ENCODE assay signal across 8 mouse cellular contexts in the genomic region with DNA sequence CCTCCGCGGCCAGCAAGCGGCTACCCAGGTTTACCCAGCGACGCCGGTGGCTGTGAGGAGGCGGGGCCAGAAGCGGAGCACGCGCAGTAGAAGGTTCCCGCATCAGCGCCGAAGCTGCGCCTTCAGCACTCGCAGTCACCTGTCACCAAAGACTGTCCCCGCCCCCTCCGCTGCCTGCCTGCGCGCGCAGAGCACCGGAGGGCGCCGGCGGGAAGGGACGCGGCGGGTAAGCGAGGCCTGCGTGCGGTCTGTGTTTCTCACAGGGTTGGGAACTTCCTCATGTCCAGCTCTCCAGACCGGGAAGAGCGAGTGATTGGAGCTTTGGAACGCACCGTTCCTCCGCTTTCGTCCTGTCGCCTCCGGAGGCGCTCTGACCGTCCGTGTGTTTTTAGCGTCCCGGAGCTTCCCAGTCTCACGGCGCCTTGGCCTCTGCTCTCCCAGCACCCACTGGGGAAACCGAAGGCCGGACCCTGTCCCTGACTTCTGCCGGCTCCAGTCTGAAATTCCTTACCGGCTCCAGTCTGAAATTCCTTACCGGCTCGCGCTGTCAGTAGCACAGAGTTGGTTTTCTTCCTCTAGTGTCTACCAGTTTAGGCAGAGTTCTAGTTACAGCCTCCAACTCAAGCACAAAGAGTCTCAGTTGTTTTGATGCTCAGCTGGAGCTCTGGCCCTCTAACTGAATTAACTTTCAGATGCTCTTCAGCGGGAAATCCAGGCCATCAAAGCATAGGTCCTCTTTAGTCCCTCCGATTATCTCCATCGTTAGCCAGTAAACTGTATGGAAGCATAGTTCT. TPM values are rescaled to one million over a fixed set of nuclear protein-coding genes. Genes with fewer than 3 reads are reported as not detected.
DNase-seq lines count a peak whose midpoint lies in the region; ATAC-seq and TF ChIP-seq lines count a peak whose summit lies in the region.

TSS of gene Ipp (plus strand) at position 125 of the 794 bp plus-strand sequence.

- H3K79me2 ChIP-seq in CH12.LX (replicated peaks; ENCODE audit: control insufficient read depth, extremely low read depth, insufficient read depth, poor library complexity, severe bottlenecking), result peaks cover 8% of the 10 kb centered on the region

- no peak for TF ChIP-seq CTCF in CH12.LX (conservative IDR thresholded peaks at IDR 0.05 in 1 of 2, IDR thresholded peaks at IDR 0.05 in 1 of 2; ENCODE audit: low read depth in 2 of 2, low read length in 2 of 2)

- ATAC-seq in forebrain, embryonic 11.5 days (replicated peaks; ENCODE audit: low FRiP score), result peak; percentile 98
- ATAC-seq in heart, embryonic 16.5 days (replicated peaks; ENCODE audit: extremely low read depth, insufficient read depth, low FRiP score), result peak; percentile 98
- peak; percentile 97 for ATAC-seq in liver, embryonic 15.5 days (ENCODE audit: insufficient read depth)
- ATAC-seq in neural tube, embryonic 12.5 days (ENCODE audit: low FRiP score, low read depth), result peak; percentile 97

- H3K4me1 ChIP-seq in CH12.LX (ENCODE audit: control insufficient read depth in 1 of 2, insufficient read depth in 2 of 2), result peaks cover 3 to 22% of the 10 kb centered on the region in 2 experiments; a peak in 3 of 4 replicates
- H3K4me1 ChIP-seq in forebrain, embryonic 11.5 days (replicated peaks; ENCODE audit: control insufficient read depth, insufficient read depth, low read length), result no peaks in the 10 kb centered on the region
- H3K4me1 ChIP-seq in heart, embryonic 16.5 days (ENCODE audit: control insufficient read depth, insufficient read depth, low read length), result peaks cover 10% of the 10 kb centered on the region
- H3K4me1 ChIP-seq in liver, embryonic 15.5 days (replicated peaks), result peaks cover 26% of the 10 kb centered on the region
- H3K4me1 ChIP-seq in neural tube, embryonic 12.5 days, result peaks cover 7% of the 10 kb centered on the region

- no peak for TF ChIP-seq RAD21 in CH12.LX (IDR thresholded peaks at IDR 0.05; ENCODE audit: low read depth, low read length)

- dilution Hi-C loops in CH12.LX (cut with MboI; ENCODE audit: extremely low pct_ligation_motif_present, extremely low pct_unique_long_range_greater_than_20kb, low sequenced_read_pairs), result no loop called here

- peaks cover 7 to 16% of the 10 kb centered on the region in 2 experiments for H3K36me3 ChIP-seq in CH12.LX (replicated peaks in 1 of 2; ENCODE audit: control insufficient read depth in 1 of 2, insufficient read depth in 1 of 2, low read length in 1 of 2)
- no peaks in the 10 kb centered on the region; the same call in 1 of the 2 replicates for H3K36me3 ChIP-seq in forebrain, embryonic 11.5 days (ENCODE audit: control insufficient read depth, insufficient read depth, low read length)
- H3K36me3 ChIP-seq in heart, embryonic 16.5 days (ENCODE audit: control insufficient read depth, insufficient read depth), result peaks cover 3% of the 10 kb centered on the region; the same call in 1 of the 2 replicates
- H3K36me3 ChIP-seq in liver, embryonic 15.5 days (replicated peaks), result peaks cover 9% of the 10 kb centered on the region; the same call in 1 of the 2 replicates
- H3K36me3 ChIP-seq in neural tube, embryonic 12.5 days, result no peaks in the 10 kb centered on the region

- in situ Hi-C loops in CH12.LX (cut with MboI; ENCODE audit: low pct_ligation_motif_present, low pct_unique_long_range_greater_than_20kb, low sequenced_read_pairs), result no loop called here

- H3K4me3 ChIP-seq in CH12.LX (replicated peaks in 1 of 3; ENCODE audit: low read depth in 2 of 3, low read length in 2 of 3, poor library complexity in 1 of 3), result peak within 1 kb of the TSS; percentile 69 to 76 (median 73)
- H3K4me3 ChIP-seq in forebrain, embryonic 11.5 days (ENCODE audit: low read depth, low read length), result peak within 1 kb of the TSS; percentile 55
- peak within 1 kb of the TSS; percentile 67 for H3K4me3 ChIP-seq in heart, embryonic 16.5 days (ENCODE audit: low read length)
- H3K4me3 ChIP-seq in liver, embryonic 15.5 days (replicated peaks), result peak within 1 kb of the TSS; percentile 65
- H3K4me3 ChIP-seq in neural tube, embryonic 12.5 days, result peak within 1 kb of the TSS; percentile 58

- peak within 1 kb of the TSS; percentile 45; the same call in 1 of the 2 replicates for H3K27ac ChIP-seq in CH12.LX (ENCODE audit: insufficient read depth, low read depth)
- peak within 1 kb of the TSS; percentile 83 for H3K27ac ChIP-seq in forebrain, embryonic 11.5 days (ENCODE audit: low read depth, low read length)
- peak within 1 kb of the TSS; percentile 93 for H3K27ac ChIP-seq in heart, embryonic 16.5 days (ENCODE audit: low read length)
- H3K27ac ChIP-seq in liver, embryonic 15.5 days (replicated peaks), result peak within 1 kb of the TSS; percentile 77
- H3K27ac ChIP-seq in neural tube, embryonic 12.5 days, result peak within 1 kb of the TSS; percentile 72

- peak within 1 kb of the TSS; percentile 70 for H3K9ac ChIP-seq in CH12.LX (ENCODE audit: insufficient read depth, low read depth)
- H3K9ac ChIP-seq in forebrain, embryonic 11.5 days (ENCODE audit: low read length), result peak within 1 kb of the TSS; percentile 75
- H3K9ac ChIP-seq in heart, embryonic 16.5 days (ENCODE audit: low read length), result peak within 1 kb of the TSS; percentile 85
- peak within 1 kb of the TSS; percentile 69 for H3K9ac ChIP-seq in liver, embryonic 15.5 days
- H3K9ac ChIP-seq in neural tube, embryonic 12.5 days, result peak within 1 kb of the TSS; percentile 75

- TF ChIP-seq EP300 in CH12.LX (IDR thresholded peaks at IDR 0.05; ENCODE audit: low read length), result no peak

- H3K9me3 ChIP-seq in CH12.LX (replicated peaks; ENCODE audit: low read length), result no peaks in the 10 kb centered on the region
- no peaks in the 10 kb centered on the region for H3K9me3 ChIP-seq in forebrain, embryonic 11.5 days (ENCODE audit: control insufficient read depth, low read length)
- no peaks in the 10 kb centered on the region for H3K9me3 ChIP-seq in heart, embryonic 16.5 days (replicated peaks; ENCODE audit: control insufficient read depth, low read length)
- H3K9me3 ChIP-seq in liver, embryonic 15.5 days (replicated peaks), result no peaks in the 10 kb centered on the region
- no peaks in the 10 kb centered on the region for H3K9me3 ChIP-seq in neural tube, embryonic 12.5 days

- peak; percentile 95 for DNase-seq in CH12.LX (ENCODE audit: extremely low read depth)
- peak; percentile 92 for DNase-seq in c-Kit-positive CD71-positive TER-119-negative erythroid progenitor cells, embryonic 14.5 days (ENCODE audit: low read depth)
- DNase-seq in forebrain, embryonic 11.5 days (ENCODE audit: low spot score), result peak; percentile 97
- DNase-seq in kidney, postnatal 36 days, result peak; percentile 97 to 99
- peak; percentile 88 for DNase-seq in telencephalon, adult 2 months (ENCODE audit: low read depth, low spot score)

- peak; percentile 98 for TF ChIP-seq POLR2A in CH12.LX (IDR thresholded peaks at IDR 0.05; ENCODE audit: low read depth, low read length)

- no peaks in the 10 kb centered on the region for H3K27me3 ChIP-seq in CH12.LX (replicated peaks)
- no peaks in the 10 kb centered on the region for H3K27me3 ChIP-seq in forebrain, embryonic 11.5 days (ENCODE audit: control insufficient read depth, insufficient read depth, low read length)
- H3K27me3 ChIP-seq in heart, embryonic 16.5 days (ENCODE audit: control insufficient read depth, insufficient read depth, low read length), result no peaks in the 10 kb centered on the region
- no peaks in the 10 kb centered on the region for H3K27me3 ChIP-seq in liver, embryonic 15.5 days
- no peaks in the 10 kb centered on the region for H3K27me3 ChIP-seq in neural tube, embryonic 12.5 days (replicated peaks)

- under 1% methylated on average over 54 of the region's 55 CpGs for WGBS in forebrain, embryonic 11.5 days
- WGBS in heart, embryonic 16.5 days, result under 1% methylated on average over 55 of the region's 55 CpGs
- WGBS in liver, embryonic 15.5 days (ENCODE audit: insufficient replicate concordance), result under 1% methylated on average over 55 of the region's 55 CpGs
- 1% methylated on average over 55 of the region's 55 CpGs for WGBS in neural tube, embryonic 12.5 days

- peak within 1 kb of the TSS; percentile 91 for H3K4me2 ChIP-seq in CH12.LX (ENCODE audit: insufficient read depth, low read depth, poor library complexity, severe bottlenecking)
- peak within 1 kb of the TSS; percentile 70 for H3K4me2 ChIP-seq in forebrain, embryonic 11.5 days (ENCODE audit: low read depth, low read length, severe bottlenecking)
- peak within 1 kb of the TSS; percentile 79 for H3K4me2 ChIP-seq in heart, embryonic 16.5 days (ENCODE audit: low read depth, low read length)
- H3K4me2 ChIP-seq in liver, embryonic 15.5 days, result peak within 1 kb of the TSS; percentile 81
- H3K4me2 ChIP-seq in neural tube, embryonic 12.5 days (replicated peaks), result peak within 1 kb of the TSS; percentile 72

TF ChIP-seq in CH12.LX, 34 proteins besides CTCF, POLR2A, EP300 and RAD21 (continues in another document):
- TF ChIP-seq HCFC1 (IDR thresholded peaks at IDR 0.05; ENCODE audit: low read depth, low read length) (peak; percentile 62), SMC3 (IDR thresholded peaks at IDR 0.05; ENCODE audit: low read depth, low read length) (no peak), POLR2AphosphoS2 (IDR thresholded peaks at IDR 0.05; ENCODE audit: low read depth, low read length) (peak; percentile 81), USF2 (conservative IDR thresholded peaks at IDR 0.05; ENCODE audit: low read depth, low read length) (no peak), ZNF384 (IDR thresholded peaks at IDR 0.05; ENCODE audit: low read depth, low read length) (no peak), IRF4 (IDR thresholded peaks at IDR 0.05; ENCODE audit: low read depth, low read length) (peak; percentile 50; the same call in 1 of the 2 replicates), MYC (IDR thresholded peaks at IDR 0.05; ENCODE audit: low read depth, low read length) (0 out of 2 replicates have a peak, but pooled peaks have one; percentile 45), CHD1 (IDR thresholded peaks at IDR 0.05; ENCODE audit: low read depth, low read length) (no peak), MAZ (IDR thresholded peaks at IDR 0.05; ENCODE audit: low read depth, low read length) (no peak; the same call in 1 of the 2 replicates), JUND (conservative IDR thresholded peaks at IDR 0.05; ENCODE audit: low read depth, low read length) (no peak), ETS1 (conservative IDR thresholded peaks at IDR 0.05; ENCODE audit: low read depth, low read length) (0 out of 2 replicates have a peak, but pooled peaks have one; percentile 17), NRF1 (IDR thresholded peaks at IDR 0.05; ENCODE audit: low read depth, low read length) (peak; percentile 93), GABPA (IDR thresholded peaks at IDR 0.05; ENCODE audit: insufficient replicate concordance, low read depth, low read length) (no peak)

RNA-seq across cellular contexts. Expression of gene Ipp, which starts in this region (rescaled TPM):
- 16.8 and 17.3 TPM in 2 replicates for total RNA-seq in CH12.LX (2012; rRNA removed)
- total RNA-seq in CH12.LX (2014; rRNA removed), result 14.4 and 15.9 TPM in 2 replicates
- polyA plus RNA-seq in CH12.LX (2012; ENCODE audit: insufficient read length, low read depth), result 20.8 and 24.7 TPM in 2 replicates
- polyA plus RNA-seq in forebrain, embryonic 11.5 days (2014; fragmentation: Nextera tagmentation; extraction: Ambion mirVana), result 8.1 and 8.8 TPM in 2 replicates
- 16.2 and 16.3 TPM in 2 replicates for polyA plus RNA-seq in heart, embryonic 16.5 days (2015; fragmentation: Nextera tagmentation; extraction: Ambion mirVana)
- polyA plus RNA-seq in liver, embryonic 15.5 days (2015; fragmentation: Nextera tagmentation; extraction: Ambion mirVana), result 13.3 and 13.6 TPM in 2 replicates
- 13.2 and 14.7 TPM in 2 replicates for polyA plus RNA-seq in neural tube, embryonic 12.5 days (2016; fragmentation: Nextera tagmentation; extraction: Ambion mirVana)

Comparison
In these comparisons a context has a peak if more than half of its experiments do, and no peak if none do; other contexts are left out.
1. Peak in every context shown above with its lines: DNase-seq, ATAC-seq, H3K4me3 ChIP-seq and H3K27ac ChIP-seq.